Mouse (Mus musculus) B cell, adult (primary cell): Measurements from ENCODE around the gene Gpr158. TPM values are rescaled to one million over a fixed set of nuclear protein-coding genes. Genes with fewer than 3 reads are reported as not detected.

ENCODE experiments used
- total RNA-seq: library from RNA; stranded (reverse); gene quantifications from 4 replicates; pipeline ENCODE4 v1.2.4, GENCODE M21; 2023; ENCODE audit not compliant: inconsistent age

Gpr158 gene
- not detected in 4 replicates for total RNA-seq

GRCm38 (mm10) chr2:21367345-21368111, at the start of gene Gpr158:
TSS of gene Gpr158 (plus strand) at chr2:21367542.

Other genes starting within 250 kb of the Gpr158 start
- gene Enkur, start 162.2 kb upstream of the Gpr158 start, total RNA-seq = 1.7 to 3.2 TPM (median 2.6 TPM) in 4 replicates
- 5.8 to 8.7 TPM (median 6.7 TPM) in 4 replicates for gene Thnsl1, start 161.8 kb upstream of the Gpr158 start, total RNA-seq